In genomic region chr3:86116951-86117350, GRCm38 (mm10) we compare ENCODE assay signal across 16 mouse cellular contexts. TPM values are rescaled to one million over a fixed set of nuclear protein-coding genes. Genes with fewer than 3 reads are reported as not detected.
DNase-seq lines count a peak whose midpoint lies in the region; ATAC-seq and TF ChIP-seq lines count a peak whose summit lies in the region.
"Had no signal": no experiment of that assay in that cellular context is flagged by ENCODE, and none has a peak within 500 bp of the region (broad histone marks: within the 10 kb centered on the region; RNA-seq: fewer than 3 reads in every experiment).

No protein-coding gene starts in this region.

- H3K27ac ChIP-seq in cerebellum, adult 2 months (ENCODE audit: insufficient read depth, low read length) = no peak overlapping the region
- H3K27ac ChIP-seq in liver, adult 2 months (replicated peaks; ENCODE audit: insufficient read depth, low read depth, low read length) = no peak overlapping the region
- H3K27ac ChIP-seq in liver, embryonic 12.5 days = no peak overlapping the region
- no peak overlapping the region for H3K27ac ChIP-seq in cortical plate, adult 2 months (ENCODE audit: insufficient read depth, low read length)
- no peak overlapping the region for H3K27ac ChIP-seq in neural tube, embryonic 15.5 days (replicated peaks)
- H3K27ac ChIP-seq: embryonic facial prominence, embryonic 15.5 days; hindbrain, embryonic 14.5 days; limb, embryonic 12.5 days had no signal

- H3K36me3 ChIP-seq in liver, adult 2 months (ENCODE audit: control insufficient read depth, insufficient read depth, low read length) = peaks cover 57% of the 10 kb centered on the region
- peaks cover 39% of the 10 kb centered on the region for H3K36me3 ChIP-seq in liver, embryonic 12.5 days
- H3K36me3 ChIP-seq in neural tube, embryonic 15.5 days = peaks cover 15% of the 10 kb centered on the region

- TF ChIP-seq CTCF in cerebellum, adult 2 months (IDR thresholded peaks at IDR 0.05; ENCODE audit: borderline replicate concordance, insufficient read depth, low read depth, low read length) = peak; percentile 23; the same call in 1 of the 2 replicates
- peak; percentile 35; the same call in 1 of the 2 replicates for TF ChIP-seq CTCF in liver, adult 2 months (IDR thresholded peaks at IDR 0.05; ENCODE audit: low read depth, low read length)
- TF ChIP-seq CTCF in cortical plate, adult 2 months (IDR thresholded peaks at IDR 0.05; ENCODE audit: extremely low read depth, insufficient read depth, low read length) = 0 out of 2 replicates have a peak, but pooled peaks have one; percentile 9

- no peaks in the 10 kb centered on the region for H3K4me1 ChIP-seq in cerebellum, adult 2 months (ENCODE audit: control insufficient read depth, insufficient read depth, low read length)
- no peaks in the 10 kb centered on the region for H3K4me1 ChIP-seq in liver, adult 2 months (ENCODE audit: control insufficient read depth, insufficient read depth, low read length)
- peaks cover 11% of the 10 kb centered on the region for H3K4me1 ChIP-seq in liver, embryonic 12.5 days
- peaks cover 1% of the 10 kb centered on the region; the same call in 1 of the 2 replicates for H3K4me1 ChIP-seq in cortical plate, adult 2 months (ENCODE audit: control insufficient read depth, insufficient read depth, low read length)
- H3K4me1 ChIP-seq in neural tube, embryonic 15.5 days = peaks cover 19% of the 10 kb centered on the region; the same call in 1 of the 2 replicates

- H3K79me2 ChIP-seq in liver, adult 2 months (ENCODE audit: control insufficient read depth, insufficient read depth, low read length) = no peaks in the 10 kb centered on the region

- H3K9me3 ChIP-seq in liver, embryonic 12.5 days (replicated peaks) = peaks cover 7% of the 10 kb centered on the region; the same call in 1 of the 2 replicates
- H3K9me3 ChIP-seq in neural tube, embryonic 15.5 days (replicated peaks) = no peaks in the 10 kb centered on the region

- H3K27me3 ChIP-seq in cerebellum, adult 2 months (ENCODE audit: control insufficient read depth, insufficient read depth, low read length) = no peaks in the 10 kb centered on the region
- no peaks in the 10 kb centered on the region for H3K27me3 ChIP-seq in liver, adult 2 months (ENCODE audit: control insufficient read depth, insufficient read depth, low read length)
- no peaks in the 10 kb centered on the region for H3K27me3 ChIP-seq in liver, embryonic 12.5 days (replicated peaks)
- no peaks in the 10 kb centered on the region for H3K27me3 ChIP-seq in neural tube, embryonic 15.5 days (replicated peaks)
- H3K27me3 ChIP-seq: embryonic facial prominence, embryonic 15.5 days; limb, embryonic 12.5 days had no signal

- H3K4me2 ChIP-seq in liver, embryonic 12.5 days = no peak overlapping the region
- no peak overlapping the region for H3K4me2 ChIP-seq in neural tube, embryonic 15.5 days
- H3K4me2 ChIP-seq: embryonic facial prominence, embryonic 15.5 days; hindbrain, embryonic 14.5 days; limb, embryonic 12.5 days had no signal

- H3K4me3 ChIP-seq in cerebellum, adult 2 months (replicated peaks; ENCODE audit: insufficient read depth, low read depth, low read length) = no peak overlapping the region
- no peak overlapping the region for H3K4me3 ChIP-seq in liver, adult 2 months (ENCODE audit: insufficient read depth, low read depth, low read length)
- H3K4me3 ChIP-seq in liver, embryonic 12.5 days = no peak overlapping the region
- no peak overlapping the region for H3K4me3 ChIP-seq in cortical plate, adult 2 months (ENCODE audit: insufficient read depth, low read length)
- no peak overlapping the region for H3K4me3 ChIP-seq in neural tube, embryonic 15.5 days (replicated peaks)
- H3K4me3 ChIP-seq: embryonic facial prominence, embryonic 15.5 days; limb, embryonic 12.5 days had no signal

- no peak overlapping the region for H3K9ac ChIP-seq in liver, adult 2 months (ENCODE audit: low read depth, low read length)
- H3K9ac ChIP-seq in liver, embryonic 12.5 days = no peak overlapping the region
- no peak overlapping the region for H3K9ac ChIP-seq in neural tube, embryonic 15.5 days (replicated peaks)
- H3K9ac ChIP-seq: embryonic facial prominence, embryonic 15.5 days; hindbrain, embryonic 14.5 days; limb, embryonic 12.5 days had no signal

- WGBS in cerebellum, adult 2 months = 91% methylated on average over 4 of the region's 4 CpGs
- 91% methylated on average over 4 of the region's 4 CpGs for WGBS in liver, adult 2 months
- WGBS in liver, embryonic 12.5 days (ENCODE audit: insufficient replicate concordance) = 82% methylated on average over 4 of the region's 4 CpGs
- 97% methylated on average over 4 of the region's 4 CpGs for WGBS in neural tube, embryonic 15.5 days

- no peak for TF ChIP-seq POLR2A in cerebellum, adult 2 months (IDR thresholded peaks at IDR 0.05; ENCODE audit: borderline replicate concordance, insufficient read depth, low read length)
- no peak for TF ChIP-seq POLR2A in liver, adult 2 months (IDR thresholded peaks at IDR 0.05; ENCODE audit: extremely low read depth, insufficient read depth, low read length)
- TF ChIP-seq POLR2A in cortical plate, adult 2 months (IDR thresholded peaks at IDR 0.05; ENCODE audit: extremely low read depth, insufficient read depth, low read length) = no peak

- no peak for DNase-seq in cerebellum, adult 2 months
- DNase-seq in cerebellum, adult 8-10 months = no peak
- DNase-seq in liver, adult 2 months (ENCODE audit: extremely low read depth, low read depth, low spot score) = no peak
- DNase-seq in ES-CJ7 (ENCODE audit: low read depth, low spot score) = peak; percentile 41
- DNase-seq in spleen, postnatal 36 days (ENCODE audit: low spot score in 2 of 2) = no peak
- DNase-seq: adrenal gland, adult 8-10 months; gastrocnemius, postnatal 14 days; lung, postnatal 4 days; right cerebral cortex, adult 18-20 months had no signal

- no peak for ATAC-seq in liver, embryonic 12.5 days
- no peak for ATAC-seq in neural tube, embryonic 15.5 days (ENCODE audit: low FRiP score)
- ATAC-seq: forebrain, embryonic 14.5 days had no signal

RNA-seq across cellular contexts. Expression of gene Rps3a1, which starts 25.6 kb away (rescaled TPM):
- 581 and 638 TPM in 2 replicates for polyA plus RNA-seq in cerebellum, adult 2 months (2012; rRNA removed)
- 646 and 675 TPM in 2 replicates for total RNA-seq in liver, adult 2 months (2014; rRNA removed)
- polyA plus RNA-seq in liver, adult 2 months (2012; rRNA removed) = 94.6 and 104 TPM in 2 replicates
- polyA plus RNA-seq in liver, embryonic 12.5 days (2016; fragmentation: Nextera tagmentation; extraction: Ambion mirVana) = 1,175 and 1,195 TPM in 2 replicates
- 661 and 697 TPM in 2 replicates for polyA plus RNA-seq in cortical plate, adult 2 months (2012; rRNA removed)
- polyA plus RNA-seq in neural tube, embryonic 15.5 days (2015; fragmentation: Nextera tagmentation; extraction: Ambion mirVana) = 534 and 720 TPM in 2 replicates
